Mouse (Mus musculus) stomach, embryonic 15.5 days (tissue): ENCODE data around the gene Rnf130. TPM values are rescaled to one million over a fixed set of nuclear protein-coding genes. Genes with fewer than 3 reads are reported as not detected.
A peak's percentile ranks its signal among the peaks of the same experiment; 100 is the strongest.

Experiments
- ATAC-seq: fragments of 200-750 bp; cut with Nextera tagmentation; 2 replicates; pipeline ENCODE4 v1.8.0; 2017; ENCODE audit warnings: low read depth, moderate number of reproducible peaks, moderate TSS enrichment; ENCODE audit not compliant: insufficient read depth, low FRiP score
- H3K27ac ChIP-seq: fragments of 300-500 bp; sonication (generic); 2 replicates; pipeline ENCODE4 v1.5.1; 2015; ENCODE audit warnings: mild to moderate bottlenecking, inconsistent platforms
- H3K27me3 ChIP-seq: fragments of 300-500 bp; sonication (generic); replicated peaks from 2 replicates; pipeline ENCODE4 v1.6.1; 2015; ENCODE audit warnings: inconsistent platforms
- H3K36me3 ChIP-seq: fragments of 300-500 bp; sonication (generic); 2 replicates; pipeline ENCODE4 v1.6.1; 2015; ENCODE audit warnings: inconsistent platforms
- H3K4me1 ChIP-seq: fragments of 300-500 bp; sonication (generic); 2 replicates; pipeline ENCODE4 v1.6.1; 2015; ENCODE audit warnings: inconsistent platforms
- H3K4me2 ChIP-seq: fragments of 300-500 bp; sonication (generic); 2 replicates; pipeline ENCODE4 v1.6.1; 2015; ENCODE audit warnings: mild to moderate bottlenecking, inconsistent platforms
- H3K4me3 ChIP-seq: fragments of 300-500 bp; sonication (generic); replicated peaks from 2 replicates; pipeline ENCODE4 v1.5.1; 2015; ENCODE audit warnings: inconsistent platforms
- H3K9ac ChIP-seq: fragments of 300-500 bp; sonication (generic); 2 replicates; pipeline ENCODE4 v1.6.1; 2015; ENCODE audit warnings: inconsistent platforms
- H3K9me3 ChIP-seq: fragments of 300-500 bp; sonication (generic); 2 replicates; pipeline ENCODE4 v1.6.1; 2016; ENCODE audit warnings: inconsistent platforms
- WGBS: fragments of 180-500 bp; shearing (Covaris S2); methylation state at CpG from one replicate; pipeline ENCODE4 v1.1.7; 2015; 5-methylcytosine and 5-hydroxymethylcytosine counted together
- polyA plus RNA-seq: library from polyadenylated mRNA; unstranded; fragments of >200 nt; fragmentation: Nextera tagmentation; extraction: Ambion mirVana; gene quantifications from 2 replicates; pipeline ENCODE4 v1.2.1, GENCODE M21; 2015

Gene Rnf130
- polyA plus RNA-seq, 1 experiment from 2014 or later = 57.1 TPM

- Histone ChIP-seq H3K9ac (no peak overlapping the region), H3K36me3 (no peaks in the 10 kb centered on the region), H3K27me3 (no peaks in the 10 kb centered on the region), H3K9me3 (no peaks in the 10 kb centered on the region), H3K27ac (no peak overlapping the region), H3K4me1 (no peaks in the 10 kb centered on the region), H3K4me3 (peak overlapping the region; percentile 77; the same call in 1 of the 2 replicates), H3K4me2 (peak overlapping the region; percentile 77)
- ATAC-seq = no peak
- WGBS = 33% methylated on average over 3 of the region's 3 CpGs
Observed at GRCm38 (mm10) chr11:50026521-50027090, 1.5 kb downstream of the Rnf130 start.

- Histone ChIP-seq H3K4me1 (no peaks in the 10 kb centered on the region), H3K9me3 (no peaks in the 10 kb centered on the region), H3K36me3 (no peaks in the 10 kb centered on the region), H3K27me3 (no peaks in the 10 kb centered on the region), H3K27ac (no peak overlapping the region), H3K4me2 (no peak overlapping the region), H3K4me3 (no peak overlapping the region), H3K9ac (no peak overlapping the region)
- ATAC-seq = no peak
Observed at GRCm38 (mm10) chr11:50028416-50028815, 3.3 kb downstream of the Rnf130 start.

GRCm38 (mm10) chr11:50034155-50034554 is 9.0 kb downstream of the Rnf130 start:
- H3K9me3 ChIP-seq = no peaks in the 10 kb centered on the region
- no peak overlapping the region for H3K4me3 ChIP-seq
- no peaks in the 10 kb centered on the region for H3K4me1 ChIP-seq
- H3K27me3 ChIP-seq = no peaks in the 10 kb centered on the region
- no peak overlapping the region for H3K9ac ChIP-seq
- H3K4me2 ChIP-seq = no peak overlapping the region
- H3K36me3 ChIP-seq = no peaks in the 10 kb centered on the region
- no peak for ATAC-seq
- H3K27ac ChIP-seq = no peak overlapping the region

GRCm38 (mm10) chr11:50035726-50036125 is 10.6 kb downstream of the Rnf130 start:
- Histone ChIP-seq H3K4me2 (no peak overlapping the region), H3K27ac (no peak overlapping the region), H3K9me3 (no peaks in the 10 kb centered on the region), H3K27me3 (no peaks in the 10 kb centered on the region), H3K4me1 (no peaks in the 10 kb centered on the region), H3K9ac (no peak overlapping the region), H3K4me3 (no peak overlapping the region), H3K36me3 (no peaks in the 10 kb centered on the region)
- WGBS = 66% methylated on average over 3 of the region's 3 CpGs
- no peak for ATAC-seq

- no peak overlapping the region for H3K4me3 ChIP-seq
- ATAC-seq = no peak
- no peaks in the 10 kb centered on the region for H3K36me3 ChIP-seq
- no peaks in the 10 kb centered on the region for H3K4me1 ChIP-seq
- no peaks in the 10 kb centered on the region for H3K27me3 ChIP-seq
- 84% methylated on average over 4 of the region's 4 CpGs for WGBS
- no peak overlapping the region for H3K4me2 ChIP-seq
- no peaks in the 10 kb centered on the region for H3K9me3 ChIP-seq
- no peak overlapping the region for H3K27ac ChIP-seq
- no peak overlapping the region for H3K9ac ChIP-seq
Observed at GRCm38 (mm10) chr11:50036781-50037460, 11.8 kb downstream of the Rnf130 start.

GRCm38 (mm10) chr11:50038757-50039156 is 13.6 kb downstream of the Rnf130 start:
- no peaks in the 10 kb centered on the region for H3K36me3 ChIP-seq
- H3K27ac ChIP-seq = no peak overlapping the region
- H3K27me3 ChIP-seq = no peaks in the 10 kb centered on the region
- no peak overlapping the region for H3K9ac ChIP-seq
- no peak overlapping the region for H3K4me2 ChIP-seq
- no peaks in the 10 kb centered on the region for H3K9me3 ChIP-seq
- H3K4me1 ChIP-seq = no peaks in the 10 kb centered on the region
- 50% methylated on average over 1 of the region's 1 CpGs for WGBS
- H3K4me3 ChIP-seq = no peak overlapping the region
- ATAC-seq = no peak

GRCm38 (mm10) chr11:50041148-50041547 is 16.0 kb downstream of the Rnf130 start:
- ATAC-seq = no peak
- 64% methylated on average over 3 of the region's 3 CpGs for WGBS
- H3K27me3 ChIP-seq = no peaks in the 10 kb centered on the region

GRCm38 (mm10) chr11:50042345-50042997 is 17.3 kb downstream of the Rnf130 start:
- H3K27ac ChIP-seq = no peak overlapping the region
- H3K9me3 ChIP-seq = no peaks in the 10 kb centered on the region
- H3K4me1 ChIP-seq = no peaks in the 10 kb centered on the region
- H3K27me3 ChIP-seq = no peaks in the 10 kb centered on the region
- no peak for ATAC-seq
- no peak overlapping the region for H3K4me3 ChIP-seq
- no peak overlapping the region for H3K9ac ChIP-seq
- H3K36me3 ChIP-seq = no peaks in the 10 kb centered on the region
- WGBS = 65% methylated on average over 4 of the region's 4 CpGs
- H3K4me2 ChIP-seq = no peak overlapping the region

More at GRCm38 (mm10) chr11:50041148-50041547, 16.0 kb downstream of the Rnf130 start:
- Histone ChIP-seq H3K36me3 (no peaks in the 10 kb centered on the region), H3K4me2 (no peak overlapping the region), H3K9ac (no peak overlapping the region), H3K9me3 (no peaks in the 10 kb centered on the region), H3K4me3 (no peak overlapping the region), H3K27ac (no peak overlapping the region), H3K4me1 (no peaks in the 10 kb centered on the region)

- 85% methylated on average over 4 of the region's 4 CpGs for WGBS
- H3K36me3 ChIP-seq = no peaks in the 10 kb centered on the region
- no peak overlapping the region for H3K27ac ChIP-seq
- H3K9me3 ChIP-seq = no peaks in the 10 kb centered on the region
- no peaks in the 10 kb centered on the region for H3K27me3 ChIP-seq
- H3K4me2 ChIP-seq = no peak overlapping the region
- no peak overlapping the region for H3K4me3 ChIP-seq
- no peaks in the 10 kb centered on the region for H3K4me1 ChIP-seq
- no peak overlapping the region for H3K9ac ChIP-seq
- no peak for ATAC-seq
Observed at GRCm38 (mm10) chr11:50044454-50044853, 19.3 kb downstream of the Rnf130 start.

- Histone ChIP-seq H3K4me2 (no peak overlapping the region), H3K36me3 (no peaks in the 10 kb centered on the region), H3K27ac (no peak overlapping the region), H3K9ac (no peak overlapping the region), H3K4me1 (0 out of 2 replicates have a peak, but pooled peaks cover 2% of the 10 kb centered on the region), H3K9me3 (no peaks in the 10 kb centered on the region), H3K27me3 (no peaks in the 10 kb centered on the region), H3K4me3 (no peak overlapping the region)
- no peak for ATAC-seq
- 76% methylated on average over 1 of the region's 1 CpGs for WGBS
Observed at GRCm38 (mm10) chr11:50047610-50048009, 22.5 kb downstream of the Rnf130 start.

GRCm38 (mm10) chr11:50048115-50048514 is 23.0 kb downstream of the Rnf130 start:
- H3K36me3 ChIP-seq = no peaks in the 10 kb centered on the region
- 49% methylated on average over 6 of the region's 6 CpGs for WGBS
- ATAC-seq = no peak

GRCm38 (mm10) chr11:50050392-50050791 is 25.2 kb downstream of the Rnf130 start:
- WGBS = 70% methylated on average over 6 of the region's 6 CpGs
- no peaks in the 10 kb centered on the region for H3K9me3 ChIP-seq
- 0 out of 2 replicates have a peak, but pooled peaks cover 2% of the 10 kb centered on the region for H3K4me1 ChIP-seq
- H3K27ac ChIP-seq = no peak overlapping the region
- no peak overlapping the region for H3K9ac ChIP-seq
- H3K4me2 ChIP-seq = no peak overlapping the region
- ATAC-seq = no peak
- no peak overlapping the region for H3K4me3 ChIP-seq
- no peaks in the 10 kb centered on the region; the same call in 1 of the 2 replicates for H3K36me3 ChIP-seq
- no peaks in the 10 kb centered on the region for H3K27me3 ChIP-seq

More at GRCm38 (mm10) chr11:50048115-50048514, 23.0 kb downstream of the Rnf130 start:
- H3K27ac ChIP-seq = no peak overlapping the region
- H3K4me1 ChIP-seq = 0 out of 2 replicates have a peak, but pooled peaks cover 2% of the 10 kb centered on the region
- H3K27me3 ChIP-seq = no peaks in the 10 kb centered on the region
- H3K4me2 ChIP-seq = no peak overlapping the region
- no peaks in the 10 kb centered on the region for H3K9me3 ChIP-seq
- H3K4me3 ChIP-seq = no peak overlapping the region
- H3K9ac ChIP-seq = no peak overlapping the region
